Mouse (Mus musculus): ENCODE data around the gene Pld3.
"Not testable (repeated sequence)": the region's sequence is repeated elsewhere in the genome, so short reads cannot be mapped to it uniquely, and the experiment has no call there.

The Pld3 gene

DNA sequence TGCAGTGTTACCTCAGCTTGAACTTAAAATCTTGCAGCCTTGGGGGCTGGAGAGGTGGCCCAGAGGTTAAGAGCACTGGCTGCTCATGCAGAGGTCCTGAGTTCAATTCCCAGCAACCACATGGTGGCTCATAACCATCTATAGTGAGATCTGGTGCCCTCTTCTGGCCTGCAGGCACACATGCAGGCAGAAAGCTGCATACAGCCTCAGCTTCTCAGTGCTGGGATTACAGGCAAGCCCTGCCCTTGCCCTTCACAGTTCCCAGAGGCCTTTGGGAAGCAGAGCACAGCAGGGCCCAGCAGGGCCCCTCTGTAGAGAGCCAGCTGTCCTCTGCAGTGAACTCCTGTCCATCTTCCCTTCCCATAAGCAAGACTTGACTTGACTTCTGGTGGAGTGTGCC is 32.9 kb downstream of the Pld3 start:
- no peak for DNase-seq

DNA sequence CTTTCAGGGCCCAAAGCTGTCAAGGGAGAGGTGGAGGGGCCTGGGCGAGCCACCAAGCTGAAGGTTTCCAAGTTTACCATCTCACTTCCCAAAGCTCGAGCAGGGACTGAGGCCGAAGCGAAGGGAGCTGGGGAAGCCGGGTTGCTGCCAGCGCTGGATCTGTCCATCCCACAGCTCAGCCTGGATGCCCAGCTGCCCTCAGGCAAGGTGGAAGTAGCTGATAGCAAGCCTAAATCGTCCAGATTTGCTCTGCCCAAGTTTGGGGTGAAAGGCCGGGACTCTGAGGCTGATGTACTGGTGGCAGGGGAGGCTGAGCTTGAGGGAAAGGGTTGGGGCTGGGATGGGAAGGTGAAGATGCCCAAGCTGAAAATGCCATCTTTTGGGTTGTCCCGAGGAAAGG is 34.7 kb downstream of the Pld3 start:
- DNase-seq: no peak

DNA sequence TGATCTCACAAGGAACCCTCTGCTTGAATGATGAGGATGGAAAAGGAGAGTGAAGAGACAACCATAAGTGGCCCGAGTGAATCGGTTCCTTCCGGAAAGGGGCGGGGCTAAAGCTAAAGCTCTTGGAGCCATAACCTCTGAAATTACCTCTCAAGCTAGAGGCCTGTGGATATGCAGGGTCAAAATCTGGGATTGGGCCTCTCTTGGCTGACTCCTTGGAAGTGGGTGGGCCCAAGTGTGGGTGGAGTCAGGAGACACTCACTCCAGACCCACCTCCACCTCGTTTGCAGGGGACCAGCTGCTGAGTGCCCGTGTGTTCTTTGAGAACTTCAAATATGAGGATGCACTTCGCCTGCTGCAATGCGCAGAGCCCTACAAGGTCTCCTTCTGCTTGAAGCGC is 38.1 kb downstream of the Pld3 start:
- DNase-seq: no peak

DNA sequence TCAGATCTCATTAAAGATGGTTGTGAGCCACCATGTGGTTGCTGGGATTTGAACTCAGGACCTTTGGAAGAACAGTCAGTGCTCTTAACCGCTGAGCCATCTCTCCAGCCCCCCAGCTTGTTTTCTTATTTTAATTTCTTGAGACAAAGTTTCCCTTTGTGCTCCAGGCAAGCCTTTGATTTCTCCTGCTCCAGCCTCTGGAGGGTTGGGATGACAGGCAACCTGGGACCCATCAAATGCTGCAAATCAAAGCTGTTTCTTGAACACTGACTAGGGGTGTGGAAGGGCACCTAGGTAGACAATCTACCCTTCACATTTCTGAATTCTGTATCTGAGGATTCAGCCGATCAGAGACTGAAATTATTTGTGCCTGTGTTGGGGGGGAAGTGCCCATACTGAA is 42.2 kb downstream of the Pld3 start:
- no peak for DNase-seq

DNA sequence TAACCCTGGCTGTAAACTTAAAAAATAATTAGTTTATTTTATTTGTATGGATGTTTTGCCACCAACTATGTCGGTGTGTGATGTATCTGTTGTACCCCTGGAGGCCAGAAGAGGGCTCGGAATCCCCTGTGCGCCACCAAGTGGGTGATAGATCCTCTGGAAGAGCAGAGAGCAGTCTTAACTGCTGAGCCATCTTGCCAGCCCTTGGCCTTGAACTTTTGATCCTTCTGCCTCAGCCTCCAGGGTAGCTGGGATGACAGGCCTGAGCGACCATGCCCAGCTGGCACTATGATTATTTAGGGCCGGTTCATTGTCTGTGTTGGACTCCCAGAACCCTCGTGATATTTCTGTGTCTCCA is 44.4 kb downstream of the Pld3 start:
- DNase-seq: peak; percentile 63

DNA sequence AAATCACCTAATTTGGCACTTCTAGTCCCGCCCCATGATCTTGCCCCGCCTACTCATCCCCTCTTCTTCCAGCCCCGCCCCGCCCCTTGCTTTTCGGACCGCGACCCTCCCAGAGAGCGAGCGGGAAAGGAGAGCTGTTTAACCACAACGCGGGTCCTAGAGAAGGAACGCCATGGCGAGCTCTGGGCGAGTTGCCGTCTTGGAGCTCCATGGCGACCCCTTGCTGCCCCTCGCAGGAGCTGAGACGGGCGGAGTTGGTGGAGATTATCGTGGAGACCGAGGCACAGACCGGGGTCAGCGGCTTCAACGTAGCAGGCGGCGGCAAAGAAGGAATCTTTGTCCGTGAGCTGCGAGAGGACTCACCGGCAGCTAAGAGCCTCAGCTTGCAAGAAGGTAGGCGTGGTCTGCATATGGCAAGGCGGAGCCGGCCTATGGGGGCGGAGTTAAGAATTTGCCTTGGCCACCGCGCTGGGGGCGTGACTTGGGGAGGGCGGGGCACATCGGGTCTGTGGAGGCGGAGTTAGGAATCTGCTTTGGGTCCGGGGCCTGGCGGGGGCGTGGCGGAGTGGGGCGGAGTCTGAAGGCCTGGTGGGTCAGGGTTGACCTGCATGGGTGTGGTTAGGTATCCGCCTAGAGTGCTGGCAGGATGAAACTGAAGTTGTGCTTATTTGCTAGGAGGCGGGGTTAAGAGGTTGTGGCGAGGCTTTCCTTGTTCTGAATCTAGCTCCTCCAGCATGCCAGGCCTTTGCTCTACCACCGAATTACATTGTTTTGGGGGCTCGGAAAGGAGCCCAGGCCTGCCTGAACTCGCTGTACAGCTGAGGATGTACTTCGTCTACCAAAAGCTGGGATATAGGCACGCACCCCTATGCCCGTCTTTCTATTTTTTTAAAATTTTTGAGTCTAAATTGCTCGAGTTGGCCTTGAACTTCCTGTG is 45.0 kb downstream of the Pld3 start:
- peak; percentile 92 for DNase-seq

DNA sequence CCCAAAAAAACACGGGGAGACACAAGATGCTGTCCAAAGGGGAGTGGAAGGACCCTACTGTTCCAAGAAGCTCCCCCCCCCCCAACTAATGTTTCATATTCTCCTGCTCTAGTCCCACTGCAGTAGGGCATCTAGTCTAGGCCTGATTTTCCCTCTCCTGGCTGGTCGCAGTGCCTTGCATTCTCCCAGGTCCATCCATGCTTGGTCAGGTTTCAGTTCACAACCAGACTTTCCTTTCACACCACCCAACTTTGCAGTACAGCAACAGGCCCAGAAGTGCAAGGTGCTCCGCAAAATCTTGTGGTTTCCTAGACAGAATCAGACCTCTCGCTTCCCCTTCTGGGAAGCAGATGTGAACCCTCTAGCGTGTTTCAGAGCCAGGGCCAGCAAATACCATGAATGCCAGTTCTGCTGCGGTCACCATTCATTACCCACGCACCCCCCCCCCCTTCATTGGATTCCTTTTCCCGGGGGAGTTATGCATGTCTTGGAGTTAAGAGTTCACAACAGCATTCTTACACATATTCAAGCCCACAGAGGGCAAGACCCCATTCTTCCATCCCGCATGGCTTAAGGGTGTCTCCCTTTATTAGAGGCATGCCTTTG is 46.1 kb downstream of the Pld3 start:
- no peak for DNase-seq

DNA sequence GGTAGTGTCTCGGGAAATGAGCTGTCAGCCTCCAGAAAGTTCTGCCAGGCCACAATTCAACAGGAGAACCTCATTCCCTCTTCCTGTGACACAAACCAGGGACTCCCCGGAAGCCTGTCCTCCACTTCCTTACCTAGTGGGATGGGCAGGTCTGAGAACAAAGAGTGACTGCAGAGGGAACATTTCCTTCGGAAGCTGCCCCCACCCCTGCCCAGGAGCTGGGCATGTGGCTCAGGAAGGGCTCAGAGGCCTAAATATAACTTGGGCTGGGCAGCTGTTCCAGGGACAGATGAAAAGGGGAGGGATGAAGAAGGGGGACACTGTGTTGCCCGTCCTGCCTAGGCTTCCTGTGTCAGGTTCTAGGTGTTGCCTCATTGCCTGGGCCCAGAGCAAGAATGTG is 51.4 kb downstream of the Pld3 start:
- DNase-seq: no peak

DNA sequence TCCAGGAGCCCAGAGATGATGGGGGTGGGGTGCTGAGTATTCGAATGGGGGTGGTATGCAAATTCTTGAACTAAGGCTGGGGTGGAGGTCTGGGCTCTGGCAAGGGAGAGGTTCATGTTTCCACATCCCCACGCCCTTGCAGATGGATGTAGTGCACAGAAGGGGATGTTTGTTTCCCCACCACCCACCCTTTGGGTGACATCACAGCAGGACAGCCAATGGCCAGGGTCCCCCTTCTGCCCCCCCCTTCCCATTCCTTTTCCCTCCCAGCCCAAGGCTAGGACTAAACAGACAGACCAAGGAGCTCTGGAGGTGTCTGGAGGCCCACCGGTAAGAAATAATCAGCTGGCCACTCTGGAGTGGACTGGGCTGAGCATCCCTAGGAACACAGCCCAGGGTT is 54.0 kb downstream of the Pld3 start, which contains the start of gene Prx:
TSS of gene Prx (plus strand) at position 289 of the 400 bp plus-strand sequence.
- DNase-seq: no peak

DNA sequence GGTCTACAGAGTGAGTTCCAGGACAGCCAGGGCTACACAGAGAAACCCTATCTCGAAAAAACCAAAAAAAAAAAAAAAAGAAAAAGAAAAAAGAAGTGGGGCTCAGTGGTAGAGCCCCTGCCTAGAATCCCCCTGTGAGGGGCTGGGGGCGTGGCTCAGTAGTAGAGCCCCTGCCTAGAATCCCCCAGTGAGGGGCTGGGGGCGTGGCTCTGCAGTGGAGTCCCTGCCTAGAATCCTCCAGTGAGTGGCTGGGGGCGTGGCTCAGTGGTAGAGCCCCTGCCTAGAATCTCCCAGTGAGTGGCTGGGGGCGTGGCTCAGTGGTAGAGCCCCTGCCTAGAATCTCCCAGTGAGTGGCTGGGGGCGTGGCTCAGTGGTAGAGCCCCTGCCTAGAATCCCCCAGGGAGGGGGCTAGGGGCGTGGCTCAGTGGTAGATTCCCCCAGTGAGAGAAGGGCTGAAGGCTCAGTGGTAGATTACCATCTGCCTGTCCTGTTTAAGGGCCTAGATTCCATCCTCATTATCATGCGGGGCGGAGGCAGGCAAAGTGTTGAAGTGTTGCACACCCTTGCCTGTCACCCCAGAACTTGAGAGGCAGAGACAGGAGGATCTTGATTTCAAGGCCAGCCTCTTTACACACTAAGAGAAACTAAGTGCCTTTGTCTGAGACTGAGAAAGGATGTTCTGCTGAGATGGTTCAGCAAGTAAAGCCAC is 58.2 kb downstream of the Pld3 start:
- not testable (repeated sequence) for DNase-seq

DNA sequence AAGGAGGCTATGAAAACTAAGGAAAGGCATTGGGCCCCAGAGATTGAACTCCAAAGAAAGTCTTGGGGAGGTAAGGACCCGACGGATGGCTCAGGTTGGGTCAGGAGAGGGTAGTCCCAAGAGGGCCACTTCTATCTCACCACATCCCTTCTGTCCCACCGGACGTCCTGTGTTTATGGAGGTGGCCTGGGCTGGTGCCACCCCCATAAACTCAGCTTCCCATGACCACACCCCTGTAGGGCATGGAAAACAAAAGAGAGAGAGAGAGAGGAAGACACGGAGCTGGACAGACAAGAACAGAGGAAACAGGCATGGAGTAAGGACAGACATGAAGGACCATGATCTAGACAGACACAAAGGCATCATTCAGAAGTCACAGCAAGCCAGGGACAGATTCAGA is 59.6 kb downstream of the Pld3 start:
- DNase-seq: no peak

DNA sequence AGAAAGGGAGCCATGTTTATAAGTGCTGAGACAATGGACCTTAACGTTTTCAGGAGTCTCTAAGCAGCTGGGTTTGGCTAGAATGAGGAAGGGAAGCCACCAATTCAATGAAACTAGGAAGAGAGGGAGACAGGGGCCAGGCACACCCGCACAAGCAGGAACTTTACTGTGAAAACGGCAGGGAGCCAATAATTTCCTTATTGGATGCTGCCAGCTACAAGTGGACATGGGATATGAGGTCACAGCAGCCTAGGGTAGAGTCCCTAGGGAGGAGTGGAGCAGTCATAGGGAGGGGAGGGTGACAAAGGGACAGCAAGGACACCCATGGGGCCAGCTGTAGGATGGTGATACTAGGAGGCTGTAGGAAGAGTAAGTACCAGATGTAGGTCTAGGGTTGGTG is 60.0 kb downstream of the Pld3 start:
- no peak for DNase-seq

DNA sequence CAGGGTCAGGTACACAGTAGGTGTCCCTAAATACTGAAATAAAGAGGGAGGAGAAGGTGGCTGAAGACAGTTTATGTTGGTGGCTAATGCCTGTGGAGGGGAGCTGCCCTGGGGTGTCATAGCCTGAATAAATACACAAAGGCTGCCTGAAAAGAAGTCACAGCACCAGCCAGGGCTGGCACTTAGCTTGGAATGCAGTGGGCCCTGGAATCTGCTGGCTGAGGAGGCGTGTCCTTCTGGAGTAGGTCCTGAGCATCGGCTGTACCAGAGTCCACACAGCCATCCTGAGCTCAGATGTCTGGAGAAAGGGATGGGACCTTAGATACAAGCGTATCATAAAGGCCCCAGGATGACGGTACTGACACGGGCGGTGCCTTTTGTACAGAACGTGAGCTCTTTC is 61.2 kb downstream of the Pld3 start:
- DNase-seq: peak; percentile 51

DNA sequence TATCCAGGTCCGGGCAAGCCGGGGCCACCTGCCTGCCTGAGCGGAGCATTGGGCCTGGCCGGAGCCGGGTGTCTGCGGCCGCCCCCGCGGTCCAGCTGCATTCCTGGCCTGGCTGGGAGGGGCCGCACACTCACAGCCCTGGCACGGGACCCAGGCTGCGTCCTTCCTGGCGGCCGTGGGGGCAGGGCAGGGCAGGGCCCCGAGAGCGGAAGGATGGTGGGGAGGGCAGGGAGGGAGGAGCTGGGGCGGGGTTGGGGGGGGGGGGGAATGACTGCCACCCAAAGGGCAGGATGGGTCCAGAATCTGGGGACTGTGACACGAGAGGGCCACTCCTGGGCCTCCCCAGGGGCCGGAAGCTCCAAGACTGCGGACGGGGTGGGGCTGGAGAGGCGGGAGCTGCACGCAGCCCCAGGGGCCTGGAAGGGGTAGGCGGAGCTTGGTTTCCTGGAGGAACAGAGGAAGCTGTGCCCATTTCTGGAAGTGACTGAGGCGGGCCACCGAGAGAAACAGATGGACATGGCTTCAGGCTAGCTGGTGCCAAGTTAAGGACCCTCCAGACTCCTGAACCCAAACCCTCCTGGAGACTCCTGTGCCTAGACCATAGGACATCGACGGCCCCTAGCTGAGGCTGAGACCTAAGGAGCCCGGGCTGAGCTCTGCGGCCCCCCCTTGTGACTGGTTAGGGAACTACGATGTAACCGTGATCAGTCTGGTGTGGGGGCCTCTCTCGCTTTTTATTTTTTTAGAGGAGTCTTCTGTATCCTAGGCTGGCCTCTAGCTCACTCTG is 62.3 kb downstream of the Pld3 start:
- peak; percentile 93 for DNase-seq

DNA sequence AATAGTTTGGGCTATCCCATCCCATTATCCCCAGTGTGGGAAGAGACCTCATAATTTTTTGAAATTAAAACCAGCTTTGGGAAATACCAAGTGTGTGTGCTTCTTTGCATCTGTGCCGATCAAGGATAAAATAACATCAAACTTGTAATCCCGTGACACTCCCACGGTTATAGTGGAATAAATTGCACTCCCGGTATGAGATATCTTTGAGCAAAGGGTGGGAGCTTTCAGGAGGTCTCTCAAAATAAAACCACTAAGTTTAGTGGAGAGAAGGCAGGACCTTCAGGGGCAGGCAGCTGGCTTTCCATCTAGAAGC is 62.8 kb downstream of the Pld3 start:
- no peak for DNase-seq

DNA sequence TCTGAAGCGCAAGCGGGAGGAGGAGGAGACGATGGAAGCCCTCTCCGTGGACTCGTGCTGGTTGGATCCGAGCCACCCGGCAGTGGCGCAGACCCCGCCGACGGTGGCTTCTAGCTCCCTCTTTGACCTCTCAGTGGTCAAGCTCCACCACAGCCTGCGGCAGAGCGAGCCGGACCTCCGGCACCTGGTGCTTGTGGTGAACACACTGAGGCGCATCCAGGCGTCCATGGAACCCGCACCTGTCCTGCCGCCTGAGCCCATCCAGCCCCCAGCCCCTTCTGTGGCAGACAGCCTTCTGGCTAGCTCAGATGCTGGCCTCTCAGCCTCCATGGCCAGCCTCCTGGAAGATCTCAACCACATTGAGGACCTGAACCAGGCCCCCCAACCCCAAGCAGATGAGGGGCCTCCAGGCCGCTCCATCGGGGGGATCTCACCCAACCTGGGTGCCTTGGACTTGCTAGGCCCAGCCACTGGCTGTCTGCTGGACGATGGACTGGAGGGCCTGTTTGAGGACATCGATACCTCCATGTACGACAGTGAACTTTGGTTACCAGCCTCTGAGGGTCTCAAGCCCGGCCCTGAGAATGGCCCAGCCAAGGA is 63.6 kb downstream of the Pld3 start:
- peak; percentile 72 for DNase-seq

DNA sequence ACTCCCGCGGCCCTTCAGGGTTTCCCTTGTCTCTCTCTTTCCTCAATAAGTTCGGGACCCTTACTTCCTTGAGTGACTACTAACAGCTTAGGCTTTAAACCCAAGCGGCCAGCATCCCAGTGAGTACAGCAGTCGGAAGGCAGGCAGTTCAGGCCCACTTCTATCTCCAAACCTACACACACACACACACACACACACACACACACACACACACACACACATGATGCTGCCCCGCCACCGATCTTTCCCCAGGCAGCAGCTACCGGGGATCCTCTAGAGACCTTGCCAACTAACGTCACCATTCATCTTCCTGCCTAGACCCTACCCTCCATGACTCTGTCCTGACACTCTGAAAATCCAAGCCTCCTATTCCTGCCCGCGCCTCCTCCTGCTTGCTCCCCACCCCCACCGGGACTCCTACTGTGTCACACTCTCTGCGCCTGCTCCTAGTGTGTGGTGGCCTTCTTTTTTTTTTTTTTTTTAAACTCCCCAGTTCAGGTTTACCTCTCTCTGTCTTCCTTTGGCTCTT is 65.2 kb downstream of the Pld3 start:
- peak; percentile 78 for DNase-seq

DNA sequence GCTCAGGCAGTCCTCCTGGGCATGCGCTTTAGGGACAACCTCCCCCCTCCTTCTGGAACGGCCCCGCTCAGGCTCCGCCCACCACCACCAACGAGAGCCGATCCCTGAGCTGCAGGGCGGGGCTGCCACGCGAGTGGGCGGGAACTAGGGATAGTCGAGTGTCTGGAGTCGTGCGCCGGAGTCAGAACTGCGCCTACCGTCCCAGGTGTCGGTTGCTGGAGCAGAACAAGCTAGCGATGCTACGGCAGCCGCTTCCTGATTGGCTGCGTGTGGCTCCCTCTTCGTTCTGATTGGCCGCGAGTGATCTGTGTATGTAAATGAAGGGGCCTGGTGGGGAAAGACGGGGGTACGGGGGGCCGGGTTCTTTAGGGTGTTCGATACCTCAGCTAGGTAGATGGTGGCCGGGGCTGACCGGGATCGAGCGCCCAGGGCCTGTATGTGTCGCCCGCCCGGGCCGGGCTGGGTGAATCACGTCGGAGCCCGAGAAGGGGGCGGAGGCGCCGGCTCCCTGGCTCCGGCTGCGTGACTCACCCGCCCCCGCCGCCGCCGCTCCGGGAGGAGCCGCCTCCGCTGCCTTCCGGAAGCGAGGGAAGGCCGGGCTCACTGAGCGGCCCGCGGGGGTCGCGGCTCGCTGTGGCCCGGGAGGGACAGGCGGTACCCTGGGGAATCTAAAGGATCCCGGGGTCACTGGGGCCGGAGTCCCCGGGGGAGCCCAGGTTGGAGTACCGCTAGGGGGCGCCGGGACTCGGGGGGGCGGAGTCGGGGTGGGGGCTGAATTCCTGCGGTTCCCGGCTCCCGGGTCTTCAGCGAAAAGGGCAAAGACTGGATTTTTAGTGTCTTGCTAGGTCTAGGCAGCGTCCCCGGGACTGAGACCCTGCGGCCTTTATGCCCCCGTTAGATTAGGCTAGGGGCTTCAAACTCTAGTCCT is 66.0 kb downstream of the Pld3 start, which contains the start of gene Sertad1:
TSS of gene Sertad1 (plus strand) at position 141 of the 928 bp plus-strand sequence.
- peak; percentile 100 for DNase-seq

DNA sequence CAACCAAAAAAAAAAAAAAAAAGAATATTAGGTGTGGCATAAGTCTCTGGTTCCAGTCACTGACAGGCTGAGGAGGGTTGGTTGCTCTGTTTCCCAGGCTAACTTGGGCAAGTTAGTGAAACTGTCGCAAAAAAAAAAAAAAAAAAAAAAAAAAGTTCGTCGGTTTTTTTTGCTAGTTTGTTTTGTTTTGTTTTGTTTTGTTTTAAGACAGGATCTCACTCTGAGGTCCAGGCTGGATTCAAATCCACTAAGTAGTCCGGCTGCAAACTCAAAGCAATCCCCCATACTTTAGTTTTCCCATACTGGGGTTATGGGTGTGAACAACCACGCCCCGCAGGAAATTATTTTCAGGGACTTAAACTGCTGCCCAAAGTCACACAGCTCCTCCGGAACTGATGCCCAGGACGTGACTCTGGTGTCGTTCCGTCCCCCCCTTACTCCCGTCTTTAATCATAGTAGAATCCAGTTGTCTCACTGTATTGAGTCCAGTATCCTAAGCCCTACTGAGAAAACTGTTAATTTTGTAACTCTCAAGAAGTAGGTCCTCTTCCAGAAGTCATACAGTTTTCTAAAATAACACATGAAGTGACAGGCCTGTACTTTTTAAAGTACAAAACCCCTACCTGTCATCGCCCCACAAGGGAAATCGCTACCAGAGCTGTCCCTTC is 66.8 kb downstream of the Pld3 start:
- peak; percentile 64 for DNase-seq

DNA sequence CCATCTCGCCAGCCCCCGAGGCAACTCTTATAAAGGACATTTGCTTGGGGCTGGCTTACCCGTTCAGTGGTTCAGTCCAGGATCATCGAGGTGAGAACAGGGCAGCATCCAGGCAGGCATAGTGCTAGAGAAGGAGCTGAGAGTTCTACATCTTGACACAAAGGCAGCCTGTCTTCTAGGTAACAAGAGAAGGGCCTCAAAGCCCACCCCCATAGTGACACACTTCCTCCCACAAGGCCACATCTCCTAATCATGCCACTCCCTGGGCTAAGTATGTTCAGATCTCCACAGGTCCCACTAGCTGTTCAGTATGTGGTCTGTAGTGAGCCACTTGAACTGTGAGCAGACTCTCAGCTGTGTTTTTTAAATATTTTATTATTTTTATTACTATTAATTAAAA is 69.2 kb downstream of the Pld3 start:
- no peak for DNase-seq
